Mouse (Mus musculus) midbrain, embryonic 14.5 days (tissue): Measurements from ENCODE around the gene Smyd5. TPM values are rescaled to one million over a fixed set of nuclear protein-coding genes. Genes with fewer than 3 reads are reported as not detected.

Source experiments
- ATAC-seq: fragments of 200-750 bp; cut with Nextera tagmentation; 2 replicates; pipeline ENCODE4 v1.8.0; 2017; ENCODE audit warnings: moderate number of reproducible peaks, moderate library complexity; ENCODE audit not compliant: low FRiP score, low TSS enrichment
- DNase-seq: peaks from one replicate; pipeline ENCODE4 v3.0.0-alpha.2; 2015
- H3K27ac ChIP-seq: fragments of 300-500 bp; sonication (generic); replicated peaks from 2 replicates; pipeline ENCODE4 v1.5.1; 2014; ENCODE audit warnings: mild to moderate bottlenecking, low read depth, low read length, moderate library complexity
- H3K27me3 ChIP-seq: fragments of 300-500 bp; sonication (generic); 2 replicates; pipeline ENCODE4 v1.6.1; 2014; ENCODE audit warnings: low read length, control low read depth, mixed read lengths; ENCODE audit not compliant: control insufficient read depth, insufficient read depth
- H3K36me3 ChIP-seq: fragments of 300-500 bp; sonication (generic); 2 replicates; pipeline ENCODE4 v1.6.1; 2014; ENCODE audit warnings: low read length, control low read depth; ENCODE audit not compliant: control insufficient read depth, insufficient read depth
- H3K4me1 ChIP-seq: fragments of 300-500 bp; sonication (generic); 2 replicates; pipeline ENCODE4 v1.6.1; 2014; ENCODE audit warnings: mild to moderate bottlenecking, antibody characterized with exemption, low read length, control low read depth; ENCODE audit not compliant: control insufficient read depth, insufficient read depth
- H3K4me2 ChIP-seq: fragments of 300-500 bp; sonication (generic); 2 replicates; pipeline ENCODE4 v1.6.1; 2014; ENCODE audit warnings: mild to moderate bottlenecking, low read length, moderate library complexity
- H3K4me3 ChIP-seq: fragments of 300-500 bp; sonication (generic); replicated peaks from 2 replicates; pipeline ENCODE4 v1.5.1; 2014; ENCODE audit warnings: low read depth, low read length
- H3K9ac ChIP-seq: fragments of 300-500 bp; sonication (generic); replicated peaks from 2 replicates; pipeline ENCODE4 v1.6.1; 2014; ENCODE audit warnings: mild to moderate bottlenecking, low read length, moderate library complexity
- H3K9me3 ChIP-seq: fragments of 300-500 bp; sonication (generic); 2 replicates; pipeline ENCODE4 v1.6.1; 2016; ENCODE audit warnings: low read length, control low read depth, mixed read lengths; ENCODE audit not compliant: control insufficient read depth
- WGBS: fragments of 180-500 bp; shearing (Covaris S2); extraction: QIAGEN DNeasy Blood & Tissue Kit; methylation state at CpG from one replicate; pipeline ENCODE4 v1.1.7; 2014; 5-methylcytosine and 5-hydroxymethylcytosine counted together
- polyA plus RNA-seq: library from polyadenylated mRNA; unstranded; fragments of >200 nt; fragmentation: Nextera tagmentation; extraction: Ambion mirVana; gene quantifications from 2 replicates; pipeline ENCODE4 v1.2.1, GENCODE M21; 2014

The Smyd5 gene
- polyA plus RNA-seq: 54.0 and 55.9 TPM in 2 replicates

DNA sequence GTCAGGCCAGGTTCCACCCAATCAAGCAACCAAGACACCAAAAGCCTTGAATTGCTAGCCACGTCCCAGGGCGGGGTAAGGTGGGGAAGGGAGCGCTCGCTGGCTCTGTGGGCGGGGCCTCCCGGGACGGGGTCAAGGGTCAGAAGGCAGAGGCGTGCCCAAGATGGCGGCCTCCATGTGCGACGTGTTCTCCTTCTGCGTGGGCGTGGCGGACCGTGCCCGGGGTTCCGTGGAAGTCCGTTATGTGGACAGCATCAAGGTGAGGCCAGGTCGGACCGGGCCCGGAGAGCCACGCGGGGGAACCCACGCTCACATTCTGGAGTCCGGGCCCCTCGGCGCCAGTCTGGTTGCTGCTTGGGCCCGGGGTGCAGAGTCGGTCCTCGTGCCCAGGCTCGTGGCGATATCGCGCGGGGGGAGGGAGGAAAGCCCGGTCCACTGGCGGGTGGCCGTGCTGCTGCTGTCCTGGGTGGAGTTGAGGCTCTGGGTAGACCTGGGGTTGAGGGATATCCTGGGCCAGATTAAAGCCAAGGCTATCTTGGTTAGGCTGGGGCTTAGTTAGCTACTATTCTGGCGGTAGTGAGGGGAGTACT, at the start of gene Smyd5:
Smyd5 (plus strand) TSS at position 148 of the 590 bp plus-strand sequence.
- H3K9ac ChIP-seq: peak within 1 kb of the TSS; percentile 73
- H3K4me3 ChIP-seq: peak within 1 kb of the TSS; percentile 64
- WGBS: 1% methylated on average over 39 of the region's 39 CpGs
- no peaks in the 10 kb centered on the region for H3K4me1 ChIP-seq
- H3K27ac ChIP-seq: no peak within 1 kb of the TSS
- no peaks in the 10 kb centered on the region for H3K27me3 ChIP-seq
- no peaks in the 10 kb centered on the region for H3K36me3 ChIP-seq
- ATAC-seq (peak; percentile 75), DNase-seq (peak; percentile 84)
- no peaks in the 10 kb centered on the region for H3K9me3 ChIP-seq
- H3K4me2 ChIP-seq: peak within 1 kb of the TSS; percentile 89

DNA sequence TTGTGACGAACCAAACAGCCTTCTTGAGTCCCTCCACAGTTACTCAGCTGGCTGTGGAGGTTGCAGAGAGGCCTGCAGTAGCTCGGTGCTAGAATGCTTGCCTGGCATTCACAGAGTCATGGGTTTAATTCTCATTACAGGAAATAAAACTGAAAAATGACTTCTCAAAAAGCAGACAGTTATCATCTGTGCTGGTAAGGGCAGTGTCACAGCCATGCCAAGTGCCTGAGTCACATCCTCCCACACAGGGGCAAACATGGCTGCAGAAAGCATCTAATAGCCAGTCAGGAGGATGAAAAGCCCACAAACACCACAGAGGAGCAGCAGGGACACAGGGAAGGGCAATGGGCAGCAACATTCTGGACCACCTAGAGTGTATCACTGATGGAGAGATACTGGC, 49.0 kb upstream of the Smyd5 start:
- Histone ChIP-seq H3K4me2 (no peak overlapping the region), H3K36me3 (no peaks in the 10 kb centered on the region), H3K9me3 (no peaks in the 10 kb centered on the region), H3K4me3 (no peak overlapping the region), H3K27ac (no peak overlapping the region), H3K9ac (no peak overlapping the region), H3K4me1 (0 out of 2 replicates have a peak, but pooled peaks cover 4% of the 10 kb centered on the region), H3K27me3 (no peaks in the 10 kb centered on the region)
- WGBS: 93% methylated on average over 2 of the region's 2 CpGs
- DNase-seq (no peak), ATAC-seq (no peak)

DNA sequence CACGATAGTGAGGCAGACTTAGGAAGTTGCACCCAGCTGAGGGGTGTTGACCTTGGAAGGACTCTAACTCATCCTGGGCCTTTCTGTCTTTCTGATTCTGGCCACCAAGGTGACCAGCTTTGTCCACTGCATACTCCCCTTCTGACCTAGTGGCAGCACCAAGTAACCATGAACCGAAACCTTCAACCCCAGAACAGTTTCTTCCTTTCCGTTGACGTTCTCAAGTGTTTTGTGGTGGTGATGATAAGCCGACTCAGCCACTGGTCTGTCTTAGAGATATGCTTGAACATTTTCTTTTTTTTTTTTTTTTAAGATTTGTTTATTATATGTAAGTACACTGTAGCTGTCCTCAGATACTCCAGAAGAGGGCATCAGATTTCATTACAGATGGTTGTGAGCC, 43.2 kb upstream of the Smyd5 start:
- no peak for DNase-seq
- ATAC-seq: no peak
- Histone ChIP-seq H3K36me3 (no peaks in the 10 kb centered on the region), H3K4me2 (no peak overlapping the region), H3K27me3 (no peaks in the 10 kb centered on the region; the same call in 1 of the 2 replicates), H3K4me3 (no peak overlapping the region), H3K27ac (no peak overlapping the region), H3K9me3 (no peaks in the 10 kb centered on the region), H3K9ac (no peak overlapping the region), H3K4me1 (no peaks in the 10 kb centered on the region)
- 80% methylated on average over 5 of the region's 5 CpGs for WGBS

DNA sequence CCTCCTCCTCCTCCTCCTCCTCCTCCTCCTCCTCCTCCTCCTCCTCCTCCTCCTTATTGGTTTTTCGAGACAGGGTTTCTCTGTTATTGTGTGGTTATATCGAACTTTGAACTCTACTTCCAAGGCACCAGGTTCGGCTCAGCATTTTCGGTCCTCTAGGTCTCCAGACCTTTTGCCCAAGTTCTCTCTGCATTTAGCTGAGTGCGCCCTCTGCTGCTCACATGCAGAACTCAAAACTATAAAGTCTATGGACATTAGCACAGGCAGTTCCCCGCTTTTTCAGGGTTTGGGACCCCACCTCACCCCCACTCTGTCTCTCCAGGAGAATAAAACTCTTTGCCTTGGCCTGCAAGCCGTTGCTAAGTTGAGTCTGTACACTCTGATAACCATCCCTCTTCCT, 40.0 kb upstream of the Smyd5 start:
- no peaks in the 10 kb centered on the region for H3K36me3 ChIP-seq
- H3K4me1 ChIP-seq: no peaks in the 10 kb centered on the region
- no peak overlapping the region for H3K4me2 ChIP-seq
- DNase-seq (peak; percentile 85), ATAC-seq (no peak)
- 29% methylated on average over 7 of the region's 7 CpGs for WGBS
- H3K9ac ChIP-seq: no peak overlapping the region
- H3K4me3 ChIP-seq: no peak overlapping the region
- no peaks in the 10 kb centered on the region for H3K9me3 ChIP-seq
- H3K27ac ChIP-seq: no peak overlapping the region
- no peaks in the 10 kb centered on the region; the same call in 1 of the 2 replicates for H3K27me3 ChIP-seq

DNA sequence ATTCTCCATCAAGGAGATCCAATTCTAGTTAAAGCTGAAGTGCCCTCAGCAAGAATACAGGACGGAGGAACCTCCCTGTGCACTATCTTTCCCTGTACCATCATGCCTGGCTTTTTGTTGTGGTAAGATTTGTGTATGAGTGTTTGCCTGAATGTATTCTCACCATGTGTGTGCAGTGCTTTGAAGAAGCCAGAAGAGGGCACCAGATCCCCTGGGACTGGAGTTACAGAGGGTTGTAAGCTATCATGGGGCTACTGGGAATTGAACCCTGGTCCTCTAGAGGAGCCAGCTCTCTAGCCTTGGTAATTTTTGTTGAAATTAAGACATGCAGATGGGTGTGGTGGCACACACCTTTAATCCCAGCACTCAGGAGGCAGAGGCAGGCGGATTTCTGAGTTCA, 36.4 kb upstream of the Smyd5 start:
- no peak for ATAC-seq
- Histone ChIP-seq H3K9ac (no peak overlapping the region), H3K4me2 (no peak overlapping the region), H3K9me3 (no peaks in the 10 kb centered on the region), H3K4me1 (no peaks in the 10 kb centered on the region), H3K27me3 (no peaks in the 10 kb centered on the region), H3K27ac (no peak overlapping the region), H3K4me3 (no peak overlapping the region), H3K36me3 (no peaks in the 10 kb centered on the region)
- no peak for DNase-seq
- 89% methylated on average over 2 of the region's 2 CpGs for WGBS

DNA sequence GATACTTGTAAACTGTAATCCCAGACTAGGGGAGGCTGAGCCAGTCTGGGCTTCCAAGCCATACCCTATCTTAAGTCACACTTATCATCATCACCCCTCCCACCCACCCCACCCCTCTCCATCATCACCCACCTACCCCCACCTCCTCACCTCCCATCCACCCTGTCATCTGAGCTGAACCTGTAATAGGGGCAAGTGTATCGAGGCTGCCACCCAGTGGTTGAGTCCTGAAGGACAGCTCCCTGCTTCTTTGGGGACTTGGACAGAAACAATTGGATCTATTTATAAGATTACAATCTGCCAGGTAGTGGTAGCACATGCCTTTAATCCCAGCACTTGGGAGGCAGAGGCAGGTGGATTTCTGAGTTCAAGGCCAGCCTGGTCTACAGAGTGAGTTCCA, 34.6 kb upstream of the Smyd5 start:
- Histone ChIP-seq H3K27ac (no peak overlapping the region), H3K27me3 (no peaks in the 10 kb centered on the region), H3K4me1 (no peaks in the 10 kb centered on the region), H3K4me2 (no peak overlapping the region), H3K9me3 (no peaks in the 10 kb centered on the region), H3K4me3 (no peak overlapping the region), H3K36me3 (no peaks in the 10 kb centered on the region), H3K9ac (no peak overlapping the region)
- 19% methylated on average over 1 of the region's 1 CpGs for WGBS
- ATAC-seq: no peak
- DNase-seq: peak; percentile 20

DNA sequence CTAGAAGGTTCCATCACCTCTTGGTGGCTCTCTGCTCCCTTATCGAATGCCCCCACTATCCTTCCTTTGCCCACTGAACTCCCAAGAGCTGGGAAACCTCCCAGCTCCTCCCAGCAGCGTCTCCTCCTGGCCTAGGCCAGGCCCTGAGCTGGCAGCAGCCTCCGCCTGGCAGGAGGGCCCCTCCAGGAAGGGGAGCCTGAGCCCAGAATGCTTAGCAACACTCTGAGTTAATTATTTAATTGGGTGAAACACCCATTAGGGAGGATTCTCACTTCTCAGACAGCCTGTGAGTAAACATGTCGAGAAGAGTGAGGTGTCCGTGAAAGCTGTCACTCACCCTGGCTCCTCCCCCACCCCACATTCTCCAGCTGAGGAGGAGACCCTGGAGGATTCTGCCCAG, 32.1 kb upstream of the Smyd5 start:
- H3K4me2 ChIP-seq: no peak overlapping the region
- no peak overlapping the region for H3K27ac ChIP-seq
- H3K27me3 ChIP-seq: no peaks in the 10 kb centered on the region
- H3K36me3 ChIP-seq: no peaks in the 10 kb centered on the region
- no peak overlapping the region for H3K9ac ChIP-seq
- ATAC-seq (no peak), DNase-seq (no peak)
- H3K9me3 ChIP-seq: no peaks in the 10 kb centered on the region
- no peaks in the 10 kb centered on the region for H3K4me1 ChIP-seq
- 38% methylated on average over 5 of the region's 5 CpGs for WGBS
- no peak overlapping the region for H3K4me3 ChIP-seq

DNA sequence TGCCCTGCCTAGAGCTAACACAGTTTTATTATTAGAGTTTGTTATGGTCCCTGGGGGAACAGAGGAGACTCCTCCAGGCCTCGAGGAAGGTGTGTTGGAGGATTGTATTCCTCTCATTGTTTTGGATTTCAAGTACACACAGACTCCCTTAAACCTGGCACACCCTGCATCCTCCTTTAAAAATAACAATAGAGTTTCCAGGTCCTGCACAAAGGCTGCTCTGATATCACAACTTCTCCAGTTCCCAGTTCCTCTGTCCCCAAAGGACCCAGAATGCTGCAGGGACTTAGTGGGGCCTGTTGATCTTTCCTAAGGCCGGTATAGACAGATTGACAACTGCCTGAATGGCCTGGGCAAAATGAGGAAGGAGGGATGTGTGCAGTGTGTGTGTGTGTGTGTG, 29.2 kb upstream of the Smyd5 start:
- ATAC-seq (no peak), DNase-seq (peak; percentile 17)
- Histone ChIP-seq H3K4me2 (no peak overlapping the region), H3K9me3 (no peaks in the 10 kb centered on the region), H3K36me3 (no peaks in the 10 kb centered on the region), H3K4me1 (no peaks in the 10 kb centered on the region), H3K4me3 (no peak overlapping the region), H3K9ac (no peak overlapping the region), H3K27ac (peak overlapping the region; percentile 62), H3K27me3 (no peaks in the 10 kb centered on the region)
- 32% methylated on average over 2 of the region's 2 CpGs for WGBS

DNA sequence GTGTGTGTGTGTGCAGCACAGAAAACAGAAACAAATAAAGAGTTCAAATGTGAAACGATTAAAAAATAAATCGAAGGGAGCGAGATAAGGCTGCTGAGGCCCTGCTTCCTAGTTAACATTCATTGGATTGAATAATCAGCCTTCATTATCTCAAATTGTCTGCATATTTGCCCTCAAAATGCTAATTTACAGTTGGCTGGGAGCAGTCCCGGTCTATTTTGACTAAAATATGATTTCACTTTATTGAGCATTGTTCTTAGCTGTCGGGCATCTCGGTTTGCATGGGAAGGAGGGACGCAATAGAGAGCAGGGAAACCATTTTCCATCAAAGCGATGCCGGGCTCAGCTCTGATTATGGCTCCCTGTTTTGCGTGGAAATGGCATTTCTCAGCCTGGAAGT, 28.8 kb upstream of the Smyd5 start:
- Histone ChIP-seq H3K4me2 (no peak overlapping the region), H3K27ac (peak overlapping the region; percentile 62), H3K27me3 (no peaks in the 10 kb centered on the region), H3K9me3 (no peaks in the 10 kb centered on the region), H3K36me3 (no peaks in the 10 kb centered on the region), H3K4me1 (no peaks in the 10 kb centered on the region), H3K4me3 (no peak overlapping the region), H3K9ac (no peak overlapping the region)
- no peak for ATAC-seq
- peak; percentile 50 for DNase-seq
- 57% methylated on average over 10 of the region's 10 CpGs for WGBS
